Mouse (Mus musculus) embryo, embryonic 11.5 days (tissue): ENCODE data around the gene Mkln1.
A peak's percentile ranks its signal among the peaks of the same experiment; 100 is the strongest.

Experiments used
- DNase-seq: peaks from one replicate; pipeline ENCODE4 v3.0.0-alpha.2; 2012; ENCODE audit warnings: low read depth, low spot score

Gene Mkln1

GRCm38 (mm10) chr6:31397775-31398430 is 632 bp upstream of the Mkln1 start:
- DNase-seq, result no peak

DNA sequence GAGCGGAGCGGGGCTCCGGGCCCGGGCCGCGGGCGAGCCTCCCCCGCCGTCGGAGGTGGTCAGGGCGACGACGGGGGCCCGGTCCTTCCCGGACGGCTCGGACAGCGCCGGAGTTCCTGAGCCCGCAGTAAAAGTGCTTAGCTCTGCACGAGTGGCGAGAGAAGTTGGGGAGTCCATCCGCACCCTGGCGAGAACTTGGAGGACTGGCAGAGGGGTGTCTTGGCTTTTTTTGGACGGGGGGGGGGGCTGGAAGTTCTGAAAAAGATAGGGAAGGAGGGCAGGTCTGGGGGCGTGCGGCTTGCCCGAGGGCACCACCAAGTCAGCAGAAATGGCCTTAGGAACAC is 643 bp downstream of the Mkln1 start:
- peak; percentile 5 for DNase-seq

DNA sequence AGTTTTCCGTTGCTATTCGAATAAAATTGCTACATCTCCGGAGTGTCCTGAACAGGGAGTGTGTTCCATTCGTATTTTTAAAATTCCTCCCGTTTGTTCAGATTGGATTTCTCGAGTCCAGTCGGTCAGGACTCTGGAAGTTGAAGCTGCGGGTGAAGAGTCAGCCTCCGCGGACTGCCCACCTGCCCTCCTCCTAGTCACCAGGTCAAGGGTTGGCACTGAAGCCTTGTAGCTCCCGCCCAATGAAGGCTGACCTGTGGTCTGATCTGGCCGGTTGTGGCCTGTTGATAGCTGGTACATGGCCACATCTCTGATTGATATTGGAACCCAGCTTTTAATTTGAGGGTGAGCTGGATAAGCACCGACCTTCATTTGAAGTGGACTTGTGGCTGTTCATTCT is 1.0 kb downstream of the Mkln1 start:
- no peak for DNase-seq

DNA sequence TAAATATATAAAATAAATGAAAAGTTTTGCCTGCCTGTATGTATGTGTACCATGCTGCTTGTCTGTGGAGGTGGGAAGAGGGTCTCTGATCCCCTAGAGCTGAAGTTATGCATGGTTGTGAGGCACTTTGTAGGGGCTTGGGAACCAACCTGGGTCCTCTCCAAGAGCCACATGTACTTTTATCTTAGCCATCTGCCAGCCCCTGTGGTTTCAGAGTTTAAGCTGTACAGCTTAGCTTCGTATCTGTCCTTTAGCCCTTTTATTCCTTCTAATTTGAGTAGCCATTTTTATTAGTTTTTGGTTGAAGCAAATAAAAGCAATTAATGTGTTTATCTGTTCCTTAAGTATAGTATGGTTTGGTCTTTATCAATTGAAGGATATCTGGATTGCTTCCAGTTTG is 12.5 kb downstream of the Mkln1 start:
- DNase-seq, result no peak

DNA sequence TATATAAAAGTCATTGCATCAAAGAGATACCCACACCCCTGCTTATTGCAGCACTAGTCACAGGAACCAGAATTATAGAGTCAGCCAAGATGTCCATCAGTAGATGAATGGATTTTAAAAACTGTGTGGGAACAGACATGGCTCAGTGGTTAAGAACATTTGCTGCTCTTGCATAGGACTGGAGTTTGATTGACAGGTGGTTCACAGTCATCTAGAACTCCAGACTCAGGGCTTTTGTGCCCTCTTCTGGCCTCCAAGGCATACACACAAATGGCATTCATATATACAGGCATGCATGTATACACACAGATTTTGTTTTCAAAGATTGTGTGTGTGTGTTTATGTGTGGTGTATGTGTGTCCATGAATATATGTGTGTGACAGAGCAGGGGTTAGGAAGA is 14.0 kb downstream of the Mkln1 start:
- DNase-seq, result no peak

GRCm38 (mm10) chr6:31413556-31413955 is 15.0 kb downstream of the Mkln1 start:
- DNase-seq, result no peak

DNA sequence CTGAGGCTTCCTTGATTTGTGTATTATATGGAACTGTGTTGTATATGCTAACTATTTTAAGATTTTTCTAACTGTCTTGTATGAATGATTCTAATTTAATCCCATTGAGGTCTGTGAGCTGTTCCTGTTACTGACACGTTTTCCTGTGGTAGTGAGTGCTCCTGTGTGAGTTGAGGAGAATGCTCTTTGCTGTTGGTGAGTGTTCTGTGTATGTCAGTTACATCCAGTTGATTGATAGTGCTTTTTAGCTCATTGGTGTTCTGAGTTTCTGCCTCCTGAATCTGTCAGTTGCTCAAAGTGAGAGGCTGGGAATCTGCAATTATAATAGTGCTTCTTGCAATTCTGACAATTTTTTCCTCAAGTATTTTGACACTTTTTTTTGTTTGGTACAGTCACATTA is 15.8 kb downstream of the Mkln1 start:
- no peak for DNase-seq

DNA sequence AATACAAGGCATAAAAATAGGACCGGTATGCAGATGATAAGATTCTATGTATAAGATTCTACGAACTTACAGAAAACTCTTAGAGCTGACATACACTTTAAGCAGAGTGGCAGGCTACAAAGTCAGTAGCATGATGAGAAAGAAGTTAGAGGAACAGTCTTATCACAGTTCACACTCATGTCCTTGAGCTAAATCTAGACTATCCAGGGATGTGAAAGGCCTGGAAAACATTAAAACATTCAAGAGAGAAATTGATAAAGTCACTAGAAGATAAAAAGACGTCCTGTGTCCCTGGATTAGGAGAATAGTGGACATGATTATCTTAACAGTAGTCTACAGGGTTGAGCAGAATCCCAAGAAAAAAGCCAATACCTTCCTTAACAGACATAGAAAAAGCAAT is 26.9 kb downstream of the Mkln1 start:
- DNase-seq, result no peak

DNA sequence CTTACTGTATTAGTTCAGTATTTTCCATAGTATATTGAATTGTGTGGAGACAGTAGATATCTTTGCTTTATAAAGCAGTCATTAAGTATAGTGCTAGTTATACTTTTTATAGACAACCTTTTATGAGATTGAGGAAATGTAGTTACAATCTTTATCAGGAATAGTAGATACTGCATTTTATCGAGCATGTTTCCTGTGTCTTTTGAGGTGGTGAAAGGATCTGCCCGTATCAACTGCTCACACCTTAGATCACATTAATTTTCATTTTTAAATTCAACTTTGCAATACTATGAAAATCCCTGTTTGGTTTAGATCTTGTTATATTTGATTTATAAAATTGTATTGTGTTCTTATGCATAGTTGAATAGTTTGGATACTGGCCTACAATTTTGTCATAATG is 38.7 kb downstream of the Mkln1 start:
- no peak for DNase-seq

DNA sequence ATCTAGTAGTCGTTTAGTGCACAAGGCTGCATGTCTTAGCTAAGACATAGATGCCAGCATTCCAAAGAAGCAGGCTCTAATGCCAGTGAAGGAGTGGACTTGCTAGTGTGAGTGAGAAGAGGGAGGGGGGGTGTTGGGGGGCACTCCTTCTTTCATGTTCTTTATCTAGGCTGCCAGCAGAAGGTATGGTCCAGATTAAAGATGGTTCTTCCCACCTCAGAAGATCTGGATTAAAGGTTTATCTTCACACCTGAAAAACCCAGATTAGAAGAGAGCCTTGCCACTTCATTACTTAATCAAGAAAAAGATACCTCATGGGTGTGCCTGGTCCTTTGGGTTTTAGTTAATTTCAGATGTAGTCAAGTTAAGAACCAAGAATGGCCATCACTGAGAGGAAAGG is 46.7 kb downstream of the Mkln1 start:
- DNase-seq, result no peak

GRCm38 (mm10) chr6:31453735-31454134 is 55.2 kb downstream of the Mkln1 start:
- DNase-seq, result no peak

- DNase-seq, result no peak
Measured at GRCm38 (mm10) chr6:31455376-31455775, 56.8 kb downstream of the Mkln1 start.

- no peak for DNase-seq
Measured at GRCm38 (mm10) chr6:31456988-31457387, 58.5 kb downstream of the Mkln1 start.

GRCm38 (mm10) chr6:31469431-31469830 is 70.9 kb downstream of the Mkln1 start:
- no peak for DNase-seq

- no peak for DNase-seq
Measured at GRCm38 (mm10) chr6:31478221-31478620, 79.7 kb downstream of the Mkln1 start.

GRCm38 (mm10) chr6:31480008-31480407 is 81.5 kb downstream of the Mkln1 start:
- DNase-seq, result no peak

DNA sequence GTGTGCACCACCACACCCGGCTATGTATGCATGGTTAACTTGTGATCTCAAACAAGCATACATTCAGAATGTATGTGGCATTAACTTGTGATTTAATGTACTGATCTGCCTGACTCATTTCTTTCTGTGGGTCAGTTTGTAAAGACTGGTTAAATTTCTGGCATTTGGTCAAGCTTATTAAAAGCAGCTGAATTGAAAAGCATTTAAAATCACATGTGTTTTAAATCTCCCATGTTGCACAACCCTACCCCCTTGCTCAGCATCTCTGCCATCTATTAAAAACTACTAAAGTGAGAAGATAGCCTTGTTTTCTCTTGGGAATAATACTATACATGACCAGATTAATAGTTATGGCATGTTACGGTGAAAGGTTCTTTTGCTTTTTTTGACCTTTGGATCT is 88.1 kb downstream of the Mkln1 start:
- DNase-seq, result no peak

- DNase-seq, result no peak
Measured at GRCm38 (mm10) chr6:31489950-31490349, 91.4 kb downstream of the Mkln1 start.

GRCm38 (mm10) chr6:31495122-31495731 is 96.7 kb downstream of the Mkln1 start:
- no peak for DNase-seq

DNA sequence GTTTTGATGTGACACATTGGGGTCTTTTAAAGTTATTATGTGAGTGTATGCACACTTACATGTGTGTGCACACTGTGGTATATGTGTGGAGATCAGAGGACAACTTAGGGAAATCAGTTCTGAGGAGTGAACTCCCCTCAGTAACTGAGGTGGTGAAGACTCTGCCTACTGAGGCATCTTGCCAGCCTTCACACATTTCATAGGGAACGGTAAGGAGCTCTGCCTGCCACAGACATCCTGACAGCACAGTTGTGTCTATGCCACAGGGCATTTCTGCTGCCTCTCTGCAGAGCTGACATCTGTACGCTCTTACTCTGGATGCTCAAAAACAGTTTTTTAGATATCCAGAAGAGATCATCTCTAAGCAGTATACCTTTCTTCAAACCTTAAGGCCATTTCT is 97.7 kb downstream of the Mkln1 start:
- DNase-seq, result no peak

GRCm38 (mm10) chr6:31499836-31500235 is 101.3 kb downstream of the Mkln1 start:
- no peak for DNase-seq

- DNase-seq, result no peak
Measured at GRCm38 (mm10) chr6:31500260-31500659, 101.7 kb downstream of the Mkln1 start.

- DNase-seq, result no peak
Measured at GRCm38 (mm10) chr6:31500691-31501090, 102.2 kb downstream of the Mkln1 start.

GRCm38 (mm10) chr6:31502614-31503013 is 104.1 kb downstream of the Mkln1 start:
- DNase-seq, result no peak
